Mouse (Mus musculus) left cerebral cortex, postnatal 4 days (tissue): ENCODE data around the gene Gpr146. TPM values are rescaled to one million over a fixed set of nuclear protein-coding genes. Genes with fewer than 3 reads are reported as not detected.

Source experiments
- DNase-seq: peaks from one replicate; pipeline ENCODE4 v3.0.0-alpha.2; 2022
- intact Hi-C: fragments of 180-260 bp; cut with DNase I; formaldehyde crosslinking; loops from one replicate; pipeline ENCODE4 v1.15.1; 2025
- total RNA-seq, 2 experiments: library from RNA; stranded (reverse); gene quantifications; 2 replicates each; pipeline ENCODE4 v1.2.3; 2021

The Gpr146 gene
- total RNA-seq, 2 experiments from 2014 or later, result 2.2 to 2.5 TPM

GRCm38 (mm10) chr5:139355235-139355772, 22.2 kb upstream of the Gpr146 start:
- intact Hi-C loops, result no loop called here
- peak; percentile 82 for DNase-seq

GRCm38 (mm10) chr5:139358653-139359052, 18.8 kb upstream of the Gpr146 start:
- intact Hi-C loops, result no loop called here
- DNase-seq, result peak; percentile 61

- intact Hi-C loops, result no loop called here
- DNase-seq, result no peak
Measured at GRCm38 (mm10) chr5:139359244-139359643, 18.3 kb upstream of the Gpr146 start.

- no peak for DNase-seq
Measured at GRCm38 (mm10) chr5:139363858-139364257, 13.6 kb upstream of the Gpr146 start.

GRCm38 (mm10) chr5:139364260-139364910, 13.1 kb upstream of the Gpr146 start:
- intact Hi-C loops, result loop anchor here (5.0 kb wide), 1 partner anchor 103 kb away; no protein-coding TSS in a partner anchor

More at GRCm38 (mm10) chr5:139363858-139364257, 13.6 kb upstream of the Gpr146 start:
- intact Hi-C loops, result loop anchor here (5.0 kb wide), 1 partner anchor 103 kb away; no protein-coding TSS in a partner anchor

GRCm38 (mm10) chr5:139364911-139365571, 12.5 kb upstream of the Gpr146 start:
- DNase-seq, result no peak
- intact Hi-C loops, result loop anchor here (5.0 kb wide), 1 partner anchor 102 kb away; no protein-coding TSS in a partner anchor

More at GRCm38 (mm10) chr5:139364260-139364910, 13.1 kb upstream of the Gpr146 start:
- DNase-seq, result peak; percentile 92

- no peak for DNase-seq
- intact Hi-C loops, result no loop called here
Measured at GRCm38 (mm10) chr5:139365827-139366226, 11.7 kb upstream of the Gpr146 start.

- intact Hi-C loops, result no loop called here
- no peak for DNase-seq
Measured at GRCm38 (mm10) chr5:139366484-139366883, 11.0 kb upstream of the Gpr146 start.

GRCm38 (mm10) chr5:139367884-139368458, 9.5 kb upstream of the Gpr146 start:
- intact Hi-C loops, result no loop called here
- no peak for DNase-seq

- intact Hi-C loops, result no loop called here
- no peak for DNase-seq
Measured at GRCm38 (mm10) chr5:139368638-139369320, 8.7 kb upstream of the Gpr146 start.

GRCm38 (mm10) chr5:139370336-139370735, 7.2 kb upstream of the Gpr146 start:
- DNase-seq, result no peak
- intact Hi-C loops, result no loop called here

GRCm38 (mm10) chr5:139371118-139371517, 6.4 kb upstream of the Gpr146 start:
- DNase-seq, result no peak
- intact Hi-C loops, result no loop called here

GRCm38 (mm10) chr5:139371631-139372401, 5.7 kb upstream of the Gpr146 start:
- intact Hi-C loops, result no loop called here
- peak; percentile 93 for DNase-seq

GRCm38 (mm10) chr5:139373126-139373525, 4.4 kb upstream of the Gpr146 start:
- intact Hi-C loops, result no loop called here

GRCm38 (mm10) chr5:139373889-139374444, 3.5 kb upstream of the Gpr146 start:
- intact Hi-C loops, result no loop called here
- no peak for DNase-seq

More at GRCm38 (mm10) chr5:139373126-139373525, 4.4 kb upstream of the Gpr146 start:
- no peak for DNase-seq

- DNase-seq, result no peak
- intact Hi-C loops, result no loop called here
Measured at GRCm38 (mm10) chr5:139374841-139375240, 2.7 kb upstream of the Gpr146 start.

GRCm38 (mm10) chr5:139378271-139378556, 717 bp downstream of the Gpr146 start:
- DNase-seq, result no peak
- intact Hi-C loops, result no loop called here

GRCm38 (mm10) chr5:139378986-139379629, 1.6 kb downstream of the Gpr146 start:
- peak; percentile 60 for DNase-seq
- intact Hi-C loops, result no loop called here

- no peak for DNase-seq
- intact Hi-C loops, result no loop called here
Measured at GRCm38 (mm10) chr5:139379771-139380384, 2.4 kb downstream of the Gpr146 start.
